Mouse (Mus musculus): Measurements from ENCODE around the gene Rnasek.

- TF ChIP-seq CTCF (IDR thresholded peaks at IDR 0.05; ENCODE audit: low read depth, low read length) (no peak), GATA1 (IDR thresholded peaks at IDR 0.05; ENCODE audit: borderline replicate concordance, low read length) (no peak), POLR2AphosphoS5 (IDR thresholded peaks at IDR 0.05; ENCODE audit: insufficient replicate concordance, low read depth, low read length) (no peak), TAL1 (conservative IDR thresholded peaks at IDR 0.05; ENCODE audit: low read depth, low read length) (no peak), GATA2 (IDR thresholded peaks at IDR 0.05; ENCODE audit: borderline replicate concordance, low read depth, low read length) (no peak)
These were observed 20.7 kb downstream of the Rnasek start for GRCm38 (mm10) chr11:70218741-70219470.
